Mouse (Mus musculus) B cell, adult 62 days (primary cell): ENCODE data around the gene Fem1a. TPM values are rescaled to one million over a fixed set of nuclear protein-coding genes. Genes with fewer than 3 reads are reported as not detected.

Source experiments
- total RNA-seq: library from RNA; stranded (reverse); gene quantifications from 4 replicates; pipeline ENCODE4 v1.2.4, GENCODE M21; 2023

Gene Fem1a
- total RNA-seq = 26.9 to 30.0 TPM (median 29.8 TPM) in 4 replicates

GRCm38 (mm10) chr17:56256239-56256881, at the start of gene Fem1a:
TSS of gene Fem1a (plus strand) at chr17:56256810.

DNA sequence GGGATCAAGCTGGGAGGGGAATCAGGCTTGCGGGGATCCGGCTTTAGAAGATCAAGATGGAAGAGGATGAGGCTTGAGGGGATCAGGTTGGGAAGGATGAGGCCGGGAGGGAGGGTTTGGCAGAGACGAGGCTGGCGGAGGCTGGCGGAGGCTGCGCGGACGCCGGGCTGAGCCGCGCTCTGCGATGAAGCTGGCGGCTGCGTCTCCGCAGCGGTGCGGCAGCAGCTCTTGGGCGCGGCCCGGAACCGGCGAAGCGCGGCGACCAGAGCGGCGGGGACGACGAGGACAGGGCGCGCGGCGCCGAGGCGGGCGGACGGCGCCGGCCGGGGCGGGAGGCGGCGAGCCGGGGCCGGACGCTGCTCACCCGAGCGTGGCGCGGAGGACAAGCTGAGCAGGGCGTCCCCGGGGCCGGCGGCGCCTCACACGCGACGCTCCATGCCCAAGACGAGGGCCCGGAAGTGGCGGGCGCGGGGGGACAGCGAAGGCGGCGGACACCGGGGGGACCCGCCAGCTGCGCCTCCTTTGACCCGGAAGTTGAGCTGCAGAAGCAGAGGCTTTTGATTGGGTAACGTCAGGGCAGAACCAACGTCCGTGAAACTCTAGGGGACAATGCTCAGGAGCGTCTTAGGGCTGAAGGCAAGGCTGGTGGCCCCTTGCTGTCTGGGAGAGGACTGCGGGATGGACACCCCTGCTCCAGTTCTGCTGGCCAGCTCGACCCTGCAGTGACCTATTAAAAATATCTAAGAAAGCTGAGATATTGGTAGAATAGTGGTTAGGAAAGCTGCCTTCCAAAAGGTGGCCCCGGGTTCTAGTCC, 38.0 kb upstream of the Fem1a start, which contains the start of gene Dpp9:
Dpp9 (minus strand) TSS at position 529 of the 815 bp plus-strand sequence.

DNA sequence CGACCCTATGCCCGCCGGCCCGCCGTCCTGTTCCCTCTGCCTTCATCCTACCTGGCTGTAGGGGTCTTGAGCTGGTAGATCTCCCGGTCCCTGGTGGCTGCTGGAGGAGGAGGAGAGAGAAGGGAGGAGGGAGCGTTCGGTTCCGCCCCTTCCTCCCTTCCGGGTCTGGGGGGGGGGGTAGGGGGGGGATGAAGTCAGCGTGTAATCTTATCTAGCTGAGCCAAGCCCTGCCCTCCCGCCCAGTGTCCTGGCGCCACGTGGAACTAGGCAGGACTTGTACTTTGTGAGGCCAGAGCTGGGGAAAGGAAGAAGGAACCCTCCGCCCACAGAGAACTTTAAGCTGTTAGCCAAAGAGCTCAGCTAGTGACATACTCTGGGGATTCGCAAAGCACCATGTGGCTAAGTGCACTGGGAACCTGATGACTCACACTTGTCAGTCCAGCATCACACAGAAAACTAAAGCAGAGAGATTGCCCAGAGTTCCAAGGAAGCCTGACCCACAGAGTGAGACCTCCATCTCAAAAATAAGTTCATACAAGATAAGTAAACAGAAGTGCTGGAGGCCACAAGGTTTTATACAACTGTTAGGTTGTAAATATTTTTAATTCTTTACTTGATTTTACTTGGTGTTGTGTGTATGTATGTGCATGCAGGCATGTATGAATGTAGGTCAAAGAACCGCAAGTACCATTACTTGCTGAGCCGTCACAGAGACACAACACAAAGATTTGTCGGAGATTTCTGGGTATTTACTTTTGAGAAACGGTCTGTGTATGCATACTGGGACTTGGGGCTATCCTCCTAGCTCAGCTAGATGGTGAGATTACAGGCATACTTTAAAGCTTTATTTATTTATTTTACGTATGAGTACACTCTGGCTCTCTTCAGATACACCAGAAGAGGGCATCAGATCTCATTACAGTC, 20.3 kb downstream of the Fem1a start, which contains the start of gene Ticam1:
Ticam1 (minus strand) TSS at position 144 of the 924 bp plus-strand sequence.

DNA sequence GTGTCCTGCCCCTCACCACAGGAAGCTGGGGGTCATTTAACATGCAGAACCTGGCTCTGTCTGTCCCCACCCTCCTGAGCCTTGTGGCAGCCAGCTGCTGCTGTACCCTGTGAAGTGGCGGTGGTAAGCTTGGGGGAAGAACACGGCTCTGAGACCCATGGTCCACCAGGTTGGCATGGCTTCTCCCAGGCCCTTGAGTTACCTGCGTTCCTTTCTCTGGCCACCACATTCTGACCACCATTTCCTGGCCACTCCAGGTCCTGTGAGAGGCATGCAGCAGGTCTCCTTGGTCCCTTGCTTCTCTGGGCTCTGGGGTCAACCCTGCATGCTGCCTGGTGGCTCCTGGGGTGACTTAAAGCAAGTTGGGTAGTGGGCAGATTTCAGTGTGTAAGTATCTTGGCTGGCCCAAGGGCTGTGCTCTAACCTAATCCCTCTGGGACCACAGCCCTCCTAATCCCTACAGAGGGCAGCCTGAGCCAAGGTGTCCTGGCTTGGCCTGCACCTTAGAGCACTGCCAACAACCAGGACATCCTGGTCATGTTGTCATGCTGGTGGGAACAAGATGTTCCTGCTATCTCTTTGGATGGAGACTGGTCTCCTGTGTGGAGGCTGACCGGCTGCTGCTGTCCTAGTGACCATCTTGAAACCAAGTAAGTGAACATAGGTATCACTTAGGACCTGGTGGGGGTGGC, 36.1 kb downstream of the Fem1a start, which contains the start of gene Plin3:
Plin3 (minus strand) TSS at position 343 of the 692 bp plus-strand sequence.

DNA sequence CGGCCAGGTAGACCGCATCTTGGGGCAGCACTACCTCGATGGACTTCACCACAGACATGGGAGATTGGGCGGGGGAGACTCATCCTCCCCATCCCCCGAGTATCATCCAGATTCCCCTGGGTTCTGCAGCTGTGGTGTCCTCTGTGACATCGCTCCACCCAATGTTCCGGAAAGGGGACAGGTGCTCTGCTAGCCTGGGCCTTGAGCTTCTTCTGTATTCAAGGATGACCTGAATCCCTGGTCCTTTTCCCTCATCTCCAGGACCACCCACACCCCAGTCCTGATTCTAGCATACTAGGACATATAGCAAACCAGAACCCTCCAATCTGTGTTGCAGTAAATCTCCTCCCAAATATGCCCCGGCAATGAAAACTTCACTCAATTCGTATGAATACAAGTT, 43.6 kb downstream of the Fem1a start, which contains the start of gene Arrdc5:
Arrdc5 (minus strand) TSS at position 101 of the 400 bp plus-strand sequence.

GRCm38 (mm10) chr17:56303160-56303846, 46.7 kb downstream of the Fem1a start, which contains the start of gene Uhrf1:
TSS of gene Uhrf1 (plus strand) at chr17:56303321.

Other genes with a start within 250 kb of the Fem1a start
- 90.4 to 97.0 TPM (median 94.7 TPM) in 4 replicates for gene Sh3gl1, start 220.2 kb upstream of the Fem1a start, total RNA-seq
- 2.7 to 4.1 TPM (median 3.2 TPM) in 4 replicates for gene Chaf1a, start 216.4 kb upstream of the Fem1a start, total RNA-seq
- gene Ubxn6, start 181.8 kb upstream of the Fem1a start, total RNA-seq = 65.9 to 73.7 TPM (median 71.6 TPM) in 4 replicates
- 105 to 126 TPM (median 115 TPM) in 4 replicates for gene Hdgfl2, start 177.2 kb upstream of the Fem1a start, total RNA-seq
- not detected in 4 replicates for gene Plin4, start 147.0 kb upstream of the Fem1a start, total RNA-seq
- gene Plin5, start 139.2 kb upstream of the Fem1a start, total RNA-seq = not detected in 4 replicates
- gene Lrg1, start 134.8 kb upstream of the Fem1a start, total RNA-seq = not detected in 4 replicates
- 1.0 to 1.3 TPM (median 1.2 TPM) in 4 replicates for gene Sema6b, start 116.5 kb upstream of the Fem1a start, total RNA-seq
- 0.21 to 0.38 TPM (median 0.27 TPM) in 3 of 4 replicates, not detected in the other for gene Tnfaip8l1, start 94.3 kb upstream of the Fem1a start, total RNA-seq
- gene Mydgf, start 72.9 kb upstream of the Fem1a start, total RNA-seq = 48.9 to 52.9 TPM (median 52.0 TPM) in 4 replicates
- 53.2 to 57.1 TPM (median 55.2 TPM) in 4 replicates for gene Dpp9, start 37.9 kb upstream of the Fem1a start, total RNA-seq
- 21.6 to 25.3 TPM (median 23.4 TPM) in 4 replicates for gene Ticam1, start 20.0 kb downstream of the Fem1a start, total RNA-seq
- gene Plin3, start 36.1 kb downstream of the Fem1a start, total RNA-seq = 10.0 to 16.6 TPM (median 14.7 TPM) in 4 replicates
- gene Arrdc5, start 43.5 kb downstream of the Fem1a start, total RNA-seq = not detected in 4 replicates
- 11.1 to 13.2 TPM (median 11.7 TPM) in 4 replicates for gene Uhrf1, start 46.5 kb downstream of the Fem1a start, total RNA-seq
- gene Kdm4b, start 69.3 kb downstream of the Fem1a start, total RNA-seq = 62.5 to 66.2 TPM (median 64.5 TPM) in 4 replicates
- gene Ptprs, start 219.7 kb downstream of the Fem1a start, total RNA-seq = 16.3 to 21.7 TPM (median 19.0 TPM) in 4 replicates